Mouse (Mus musculus) retina, adult 2 months (tissue): ENCODE measurements around the gene Prrc2a.

Source experiments
- DNase-seq: peaks from one replicate; pipeline ENCODE4 v3.0.0-alpha.2; 2012; ENCODE audit warnings: low read depth, low spot score

Prrc2a gene

DNA sequence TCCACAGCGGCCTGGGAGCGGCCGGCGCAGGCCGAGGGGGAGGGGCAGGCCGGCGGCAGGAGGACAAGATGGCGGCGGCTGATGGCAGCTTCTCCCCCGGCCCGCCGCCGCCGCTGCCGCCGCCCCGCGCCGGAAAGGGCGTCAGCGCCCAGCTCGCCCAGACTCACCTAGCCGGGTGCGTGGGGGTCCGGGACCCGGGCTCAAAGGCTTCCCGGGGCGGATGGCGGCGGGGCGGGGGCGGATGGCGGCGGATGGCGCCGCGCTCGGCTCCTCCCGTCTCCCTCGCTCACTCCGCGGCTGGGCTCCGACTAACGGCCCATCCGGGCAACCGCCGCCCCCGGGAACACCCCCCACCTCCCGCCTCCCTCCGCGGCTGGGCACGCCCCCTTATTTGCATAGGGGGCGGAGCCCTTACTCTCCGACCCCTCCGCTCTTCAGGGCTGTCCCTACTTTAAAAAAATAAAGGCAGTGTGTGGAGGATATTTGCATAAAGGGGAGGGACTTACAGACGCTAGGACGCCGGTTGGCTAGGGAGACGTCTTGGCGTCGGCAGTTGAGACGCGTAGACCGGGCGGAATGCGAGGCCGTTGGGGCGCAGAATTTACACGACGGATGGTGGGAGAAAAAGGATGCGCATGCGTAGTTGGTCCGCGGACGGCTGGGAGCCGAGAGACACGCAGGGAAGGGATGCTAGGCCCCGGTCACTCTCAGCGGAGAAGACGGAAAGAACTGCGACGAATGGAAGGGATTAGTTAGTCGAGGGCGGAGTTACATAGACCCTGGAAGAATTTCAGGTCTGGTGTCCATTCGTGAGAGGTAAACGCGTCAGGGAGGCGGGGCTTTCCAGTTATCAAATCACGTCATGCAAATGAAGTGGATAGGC is at the start of gene Prrc2a:
TSS of gene Prrc2a (minus strand) at position 330 of the 883 bp plus-strand sequence.
- DNase-seq: peak; percentile 98

DNA sequence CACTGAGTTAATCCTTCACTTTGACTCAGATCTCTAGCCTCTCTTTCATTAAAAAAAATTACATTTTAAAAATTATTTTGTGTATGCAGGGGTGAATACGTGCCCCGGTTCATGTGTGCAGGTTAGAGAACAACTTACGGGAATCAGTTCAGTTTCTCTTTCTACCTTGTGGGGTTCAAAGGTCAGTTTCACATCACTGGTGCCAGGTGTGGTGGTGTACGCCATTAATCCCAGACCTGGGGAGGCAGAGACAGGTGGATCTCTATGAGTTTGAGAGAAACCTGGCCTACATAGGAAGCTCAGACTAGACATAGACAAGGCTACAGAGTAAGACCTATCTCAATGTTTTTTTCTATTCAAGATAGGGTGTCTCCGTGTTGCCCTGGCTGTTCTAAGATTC is 48.4 kb upstream of the Prrc2a start:
- no peak for DNase-seq

DNA sequence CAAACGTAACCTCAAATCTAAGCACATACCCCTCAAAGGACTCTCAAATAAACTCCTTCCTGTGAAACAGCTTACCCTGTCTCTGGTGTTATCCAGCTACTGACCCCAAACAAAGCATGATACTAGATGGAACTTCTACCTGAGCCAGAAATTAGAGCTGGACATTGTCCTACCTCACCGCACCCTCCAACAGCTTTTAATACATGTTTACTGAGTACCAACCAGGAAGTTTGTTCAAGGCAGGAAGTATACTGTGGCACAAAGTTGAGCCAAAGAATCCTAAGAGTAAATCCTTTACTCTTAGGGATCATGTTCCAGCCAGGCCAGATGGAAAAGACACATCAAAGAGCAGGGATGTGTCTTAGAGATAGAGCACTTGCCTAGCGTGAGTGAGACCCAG is 45.9 kb upstream of the Prrc2a start:
- no peak for DNase-seq

DNA sequence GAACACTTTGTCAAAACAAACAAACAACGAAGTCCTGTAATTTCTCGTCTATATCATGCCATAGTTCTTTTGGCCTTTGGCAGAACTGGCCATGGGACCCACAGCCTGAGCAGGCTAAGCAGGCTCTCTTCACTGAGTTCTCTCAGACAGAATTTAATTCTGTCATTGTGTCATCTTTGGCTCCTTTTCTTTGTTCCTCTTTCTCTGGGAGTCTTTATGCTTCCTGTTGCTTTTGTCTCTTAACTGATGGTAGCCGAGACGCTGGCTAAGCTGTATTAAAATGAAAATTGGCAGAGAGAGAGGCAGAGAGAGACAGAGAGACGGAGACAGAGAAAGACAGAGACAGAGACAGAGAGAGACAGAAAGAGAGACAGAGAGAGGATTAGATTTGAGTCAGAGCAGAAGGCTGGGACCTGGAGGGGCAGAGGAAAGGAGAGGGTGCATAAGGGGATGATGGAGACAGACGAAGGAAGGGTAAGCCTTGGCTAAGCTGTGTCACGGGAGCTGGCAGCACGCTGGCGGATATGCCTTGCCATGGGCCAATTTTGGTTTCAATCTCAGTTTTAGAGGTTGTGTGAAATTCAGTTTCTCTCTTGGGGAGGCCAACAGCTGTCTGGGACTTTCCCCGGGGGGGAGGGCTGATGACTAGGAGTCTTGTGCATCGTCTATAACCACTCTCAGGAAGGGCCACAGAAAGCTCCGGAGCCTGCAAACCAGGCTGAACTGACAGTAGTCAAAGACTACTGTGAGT is 45.3 kb upstream of the Prrc2a start:
- no peak for DNase-seq

DNA sequence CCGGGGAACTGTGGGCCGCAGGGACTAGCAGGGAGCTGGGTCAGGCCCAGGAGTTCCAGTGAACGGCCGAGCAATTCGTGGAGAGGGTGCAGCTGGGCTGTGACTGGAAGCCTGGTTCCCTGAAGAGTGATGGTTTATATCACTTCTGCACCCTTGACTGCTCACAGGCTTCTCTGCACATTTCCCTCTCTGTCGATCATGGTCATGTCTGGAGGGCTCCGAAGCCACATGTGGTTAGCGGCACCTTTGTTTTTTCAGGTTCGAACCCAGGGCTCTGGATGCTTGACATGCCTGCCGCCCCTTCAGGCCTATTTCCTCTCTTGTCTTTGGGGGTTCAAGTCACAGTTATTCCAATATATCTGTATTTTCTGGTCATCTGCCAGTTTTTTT is 40.7 kb upstream of the Prrc2a start:
- DNase-seq: no peak

DNA sequence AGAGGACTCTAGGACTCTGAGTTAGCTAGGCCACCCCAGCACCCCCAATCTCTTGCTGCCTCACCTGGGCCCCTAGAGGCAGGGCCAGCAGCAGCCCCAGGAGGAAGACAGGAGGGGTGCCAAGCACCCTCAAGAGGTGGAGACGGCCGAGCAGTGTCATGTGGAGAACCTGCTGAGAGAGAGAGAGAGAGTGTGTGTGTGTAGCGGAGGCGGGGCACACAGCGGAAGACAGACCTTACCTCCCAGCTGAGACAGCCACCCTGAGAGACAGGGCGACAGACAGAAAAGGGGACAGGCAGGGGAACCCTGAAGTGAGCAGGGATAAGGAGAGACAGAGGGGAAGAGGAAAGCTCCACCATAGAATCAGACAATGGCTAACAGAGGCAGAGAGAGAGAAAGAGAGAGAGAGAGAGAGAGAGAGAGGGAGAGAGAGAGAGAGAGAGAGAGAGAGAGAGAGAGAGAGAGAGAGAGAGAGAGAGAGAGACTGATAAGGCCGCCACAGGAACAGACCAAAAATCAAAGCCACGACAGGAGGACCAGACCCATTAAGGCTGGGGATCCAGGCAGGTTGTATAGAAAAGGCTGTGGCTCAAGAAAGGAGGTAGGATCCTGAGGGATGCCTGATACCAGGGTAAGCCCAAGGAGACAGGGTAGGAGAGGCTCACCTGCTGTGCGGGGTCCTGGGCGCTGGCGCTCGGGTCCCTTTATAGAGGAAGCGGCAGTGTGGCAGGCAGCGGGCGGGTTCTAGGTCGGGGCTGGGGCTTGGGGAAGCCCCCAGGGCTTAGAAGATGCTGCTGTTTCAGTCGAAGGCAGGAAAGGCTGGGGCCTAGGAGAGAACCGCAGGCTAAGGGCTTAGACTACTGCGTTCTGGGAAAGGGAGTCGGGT is 40.0 kb upstream of the Prrc2a start, which contains the start of gene Lta:
TSS of gene Lta (minus strand) at position 858 of the 886 bp plus-strand sequence.
- DNase-seq: no peak

DNA sequence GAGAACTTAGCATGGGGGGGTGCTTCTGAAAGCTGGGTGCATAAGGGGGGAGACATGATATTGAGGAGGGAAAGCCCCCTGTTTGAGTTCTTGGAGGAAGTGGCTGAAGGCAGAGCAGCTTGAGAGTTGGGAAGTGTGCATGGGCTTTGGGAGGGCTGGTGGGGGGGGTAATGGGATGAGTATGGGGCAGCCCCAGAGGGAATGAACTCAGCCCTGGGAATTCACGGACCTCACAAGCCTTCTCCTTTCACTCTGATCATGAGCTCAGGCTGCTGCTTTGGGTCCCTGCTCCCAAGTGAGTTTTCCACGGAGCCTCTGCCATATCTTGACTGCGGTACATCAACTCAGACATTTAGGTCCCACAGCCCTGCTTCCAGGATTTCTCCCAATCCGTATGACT is 37.7 kb upstream of the Prrc2a start:
- DNase-seq: no peak

DNA sequence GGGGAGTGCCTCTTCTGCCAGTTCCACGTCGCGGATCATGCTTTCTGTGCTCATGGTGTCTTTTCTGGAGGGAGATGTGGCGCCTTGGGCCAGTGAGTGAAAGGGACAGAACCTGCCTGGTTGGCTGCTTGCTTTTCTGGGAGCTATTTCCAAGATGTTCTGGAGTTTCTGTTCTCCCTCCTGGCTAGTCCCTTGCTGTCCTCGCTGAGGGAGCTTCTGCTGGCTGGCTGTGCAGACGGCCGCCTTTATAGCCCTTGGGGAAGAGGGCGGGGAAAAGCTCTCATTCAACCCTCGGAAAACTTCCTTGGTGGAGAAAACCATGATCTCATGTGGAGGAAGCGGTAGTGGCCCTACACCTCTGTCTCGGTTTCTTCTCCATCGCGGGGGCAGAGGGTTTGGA is 37.1 kb upstream of the Prrc2a start, which contains the start of gene Tnf:
TSS of gene Tnf (minus strand) at position 221 of the 400 bp plus-strand sequence.
- DNase-seq: no peak

DNA sequence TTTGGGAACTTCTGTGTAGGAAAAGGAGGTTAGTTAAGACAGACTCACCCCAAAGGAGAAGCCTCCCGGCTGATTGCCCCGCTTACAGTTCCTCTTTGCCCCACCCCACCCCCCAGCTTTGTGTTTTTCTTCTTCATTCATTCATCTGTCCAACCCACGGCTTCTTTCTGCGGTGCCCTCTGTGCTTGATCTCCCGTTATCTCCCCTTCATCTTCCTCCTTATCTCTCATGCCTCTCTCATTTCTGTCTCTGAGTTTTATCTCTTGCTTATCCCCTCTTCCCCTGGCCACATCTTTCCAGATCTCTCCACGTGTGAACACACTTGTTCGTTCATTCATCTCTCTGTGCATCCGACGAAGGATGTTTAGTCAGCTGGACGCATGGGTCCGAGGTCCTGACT is 36.4 kb upstream of the Prrc2a start:
- no peak for DNase-seq

DNA sequence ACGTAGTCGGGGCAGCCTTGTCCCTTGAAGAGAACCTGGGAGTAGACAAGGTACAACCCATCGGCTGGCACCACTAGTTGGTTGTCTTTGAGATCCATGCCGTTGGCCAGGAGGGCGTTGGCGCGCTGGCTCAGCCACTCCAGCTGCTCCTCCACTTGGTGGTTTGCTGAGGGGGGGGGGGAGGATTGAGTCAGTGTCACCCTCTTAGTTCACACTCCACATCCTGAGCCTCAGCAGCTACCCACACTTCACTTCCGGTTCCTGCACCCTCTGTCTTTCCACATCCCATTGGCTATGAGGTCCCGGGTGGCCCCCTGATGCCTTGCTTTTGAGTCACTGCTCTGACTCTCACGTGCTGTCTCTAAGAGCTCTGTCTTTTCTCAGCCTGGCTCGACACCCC is 35.7 kb upstream of the Prrc2a start:
- DNase-seq: no peak

DNA sequence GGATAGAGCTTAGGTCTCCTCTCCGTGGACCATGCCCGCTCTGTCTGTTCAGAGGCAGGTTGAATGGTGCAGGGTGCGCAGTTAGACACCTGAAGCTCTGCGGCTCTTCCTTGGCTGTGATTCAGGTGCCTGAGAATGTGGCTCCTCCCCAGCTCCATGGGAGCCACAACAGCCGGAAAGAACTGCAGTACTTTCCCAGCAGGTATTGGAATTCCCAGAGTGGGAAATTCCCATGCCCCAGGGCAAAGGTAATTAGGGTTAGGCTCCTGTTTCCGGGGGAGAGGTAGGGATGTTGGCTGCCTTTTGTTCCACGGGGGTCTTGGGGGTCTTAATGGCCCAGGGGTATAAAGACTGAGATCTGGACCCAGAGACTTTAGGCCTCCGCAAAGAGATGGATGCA is 34.2 kb upstream of the Prrc2a start:
- no peak for DNase-seq

DNA sequence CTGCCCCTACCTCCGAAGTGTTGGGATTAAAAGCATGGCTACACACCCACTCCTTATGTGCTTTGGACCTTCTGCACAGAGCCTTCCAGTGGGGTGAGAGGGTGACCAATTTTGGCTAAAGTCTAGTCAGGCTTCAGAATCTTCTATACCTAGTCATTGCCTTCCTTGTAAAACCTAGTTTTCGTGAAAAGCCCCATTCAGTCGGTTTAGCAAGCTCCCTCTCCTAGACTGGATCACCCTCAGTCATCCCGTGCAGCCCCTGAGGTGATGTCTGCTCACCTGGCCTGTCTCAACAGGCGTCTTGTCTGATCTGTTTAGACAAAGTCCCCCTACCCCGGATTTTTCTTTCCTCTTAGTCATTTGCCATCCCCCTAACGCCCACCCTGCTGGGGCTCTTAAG is 33.3 kb upstream of the Prrc2a start:
- DNase-seq: no peak

DNA sequence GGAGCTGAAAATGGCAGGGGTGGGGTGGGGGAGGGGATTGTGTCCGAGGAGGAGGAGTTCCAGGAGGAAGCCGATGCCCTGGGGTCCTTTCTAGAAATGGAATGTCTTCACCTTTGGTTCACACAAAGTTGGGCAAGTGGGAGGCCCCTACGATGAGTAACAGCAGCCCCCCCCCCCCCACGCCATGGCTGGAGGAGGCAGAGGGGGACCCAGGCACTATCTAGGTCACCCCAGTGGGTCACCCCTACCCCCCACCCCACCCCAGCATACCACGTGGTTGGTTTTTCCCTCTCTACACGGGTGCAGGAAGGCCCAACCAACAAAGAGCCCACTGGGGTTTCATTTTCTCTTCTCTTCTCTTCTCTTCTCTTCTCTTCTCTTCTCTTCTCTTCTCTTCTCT is 32.4 kb upstream of the Prrc2a start:
- DNase-seq: no peak

DNA sequence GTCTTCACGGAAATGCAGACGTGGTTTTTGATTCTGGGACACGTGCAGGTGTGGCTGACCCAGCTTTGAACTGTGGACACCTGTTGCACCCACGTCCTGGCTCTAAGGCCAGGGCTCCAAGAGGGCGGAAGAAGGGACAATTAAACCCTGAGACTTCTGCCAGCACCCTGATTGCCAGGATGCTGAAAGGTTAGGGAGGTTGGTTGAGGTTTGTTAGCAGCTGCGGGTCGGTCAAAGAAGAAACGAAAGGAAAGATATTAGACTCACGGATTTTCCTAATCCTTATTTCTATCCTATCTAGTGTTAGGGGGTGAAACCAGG is 31.6 kb upstream of the Prrc2a start:
- no peak for DNase-seq

DNA sequence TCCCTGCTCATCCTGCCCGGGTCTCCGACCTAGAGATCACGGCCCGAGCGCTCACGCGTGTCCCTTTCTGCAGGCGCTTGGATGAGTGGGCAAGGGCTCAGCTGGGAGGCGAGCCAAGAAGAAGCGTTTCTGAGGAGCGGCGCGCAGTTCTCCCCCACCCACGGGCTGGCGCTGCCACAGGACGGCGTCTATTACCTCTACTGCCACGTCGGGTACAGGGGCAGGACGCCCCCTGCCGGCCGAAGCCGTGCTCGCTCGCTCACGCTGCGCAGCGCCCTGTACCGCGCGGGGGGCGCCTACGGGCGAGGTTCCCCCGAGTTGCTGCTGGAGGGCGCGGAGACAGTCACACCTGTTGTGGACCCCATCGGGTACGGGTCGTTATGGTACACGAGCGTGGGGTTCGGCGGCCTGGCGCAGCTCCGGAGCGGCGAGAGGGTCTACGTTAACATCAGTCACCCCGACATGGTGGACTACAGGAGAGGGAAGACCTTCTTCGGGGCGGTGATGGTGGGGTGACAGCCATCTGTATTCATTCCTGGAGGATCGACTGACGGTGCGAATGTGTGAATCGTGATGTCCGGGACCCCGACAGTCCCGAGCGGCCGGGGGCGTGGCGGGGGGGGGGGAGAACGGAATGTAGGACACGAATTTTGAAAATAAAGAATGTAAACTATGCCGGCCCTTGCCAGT is 31.1 kb upstream of the Prrc2a start:
- no peak for DNase-seq

DNA sequence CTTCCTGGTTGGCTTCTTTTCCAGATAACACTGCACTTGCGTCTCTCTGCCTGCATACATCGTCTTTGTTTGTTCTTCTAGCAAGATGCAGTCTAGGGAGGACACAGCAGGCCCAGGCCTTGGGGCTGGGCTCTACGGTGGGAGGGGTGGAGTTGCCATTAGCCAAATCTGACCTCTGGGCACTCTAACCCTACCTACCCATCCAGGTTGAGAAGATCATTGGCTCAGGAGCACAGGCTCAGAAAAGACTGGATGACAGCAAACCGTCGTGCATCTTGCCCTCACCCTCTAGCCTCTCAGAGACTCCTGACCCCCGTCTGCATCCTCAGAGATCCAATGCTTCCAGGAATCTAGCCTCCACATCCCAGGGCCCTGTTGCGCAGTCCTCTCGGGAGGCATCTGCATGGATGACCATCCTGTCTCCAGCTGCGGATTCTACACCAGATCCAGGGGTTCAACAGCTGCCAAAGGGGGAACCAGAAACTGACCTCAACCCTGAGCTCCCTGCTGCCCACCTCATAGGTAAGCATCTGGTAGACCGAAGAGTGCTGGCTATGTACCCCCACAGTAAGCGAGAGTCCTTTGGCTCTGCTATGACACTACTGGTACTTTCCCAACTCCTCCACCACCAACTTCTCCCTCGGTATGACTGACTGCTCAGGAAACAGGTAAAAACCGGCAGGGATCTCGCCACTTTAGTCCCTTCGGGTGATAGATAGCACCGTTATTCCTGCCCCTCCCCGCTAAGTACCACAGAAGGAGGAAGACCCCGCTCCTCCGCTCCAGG is 30.3 kb upstream of the Prrc2a start:
- no peak for DNase-seq

DNA sequence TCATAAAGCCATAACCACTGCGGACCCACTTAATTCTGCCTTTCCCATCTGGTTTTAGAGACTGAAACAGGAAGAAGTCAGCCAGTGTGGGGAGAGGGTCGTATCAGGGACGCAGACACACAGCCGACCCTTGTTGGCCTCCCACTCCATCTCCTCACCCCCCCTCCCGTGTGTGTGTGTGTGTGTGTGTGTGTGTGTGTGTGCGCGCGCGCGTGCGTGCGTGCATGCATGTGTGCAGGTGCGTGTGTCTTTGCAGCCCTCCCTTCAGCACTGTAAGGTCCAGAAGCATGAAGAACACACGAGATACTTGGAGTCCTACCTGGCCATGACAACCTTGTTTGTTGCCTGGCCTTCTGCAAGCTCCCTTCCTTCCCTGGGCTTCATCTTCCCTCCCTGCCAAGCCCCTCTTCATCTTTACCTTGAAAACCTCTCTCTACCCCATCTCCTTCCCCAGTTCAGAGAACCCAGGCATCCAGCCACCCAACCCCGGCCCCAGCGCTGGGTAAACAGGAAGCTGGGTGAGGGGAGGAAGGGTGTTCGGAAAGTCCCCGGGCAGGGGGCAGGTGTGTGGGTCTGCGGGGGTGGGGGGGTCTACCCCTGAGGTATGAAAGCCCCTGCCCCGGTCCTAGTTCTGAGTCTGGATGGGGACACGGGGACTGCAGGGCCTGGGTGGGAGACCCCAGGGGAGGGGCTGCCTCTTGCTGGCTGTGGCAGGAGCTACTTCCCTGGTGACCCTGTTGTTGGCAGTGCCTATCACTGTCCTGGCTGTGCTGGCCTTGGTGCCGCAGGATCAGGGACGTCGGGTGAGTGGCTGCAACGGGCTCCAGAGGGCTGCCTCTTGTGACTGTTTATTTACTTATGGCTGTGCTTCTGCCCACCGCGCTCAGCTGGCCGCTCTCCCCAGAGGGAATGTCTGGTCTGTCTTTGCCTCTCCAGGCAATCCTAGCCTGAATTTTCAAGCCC is 29.5 kb upstream of the Prrc2a start, which contains the start of gene Ltb:
TSS of gene Ltb (plus strand) at position 559 of the 963 bp plus-strand sequence.
- DNase-seq: no peak

DNA sequence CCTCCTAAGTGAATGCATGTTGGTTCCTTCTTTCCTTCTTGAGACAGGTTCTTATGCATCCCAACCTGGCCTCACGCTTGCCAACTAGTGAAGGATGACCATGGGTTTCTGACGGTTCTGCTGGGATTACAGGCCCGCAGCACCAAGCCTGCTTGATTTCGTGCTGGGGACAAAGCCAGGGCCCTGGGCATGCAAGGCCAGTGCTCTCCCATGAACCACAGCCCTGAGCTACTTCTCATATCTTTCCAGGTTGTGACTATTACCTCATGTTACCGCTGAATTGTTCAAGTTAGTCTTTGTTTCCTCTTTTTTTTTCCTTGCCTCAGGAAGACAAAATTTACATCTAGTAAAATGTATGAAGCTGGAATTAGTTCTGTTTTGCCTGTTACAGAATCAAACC is 28.2 kb upstream of the Prrc2a start:
- DNase-seq: no peak

DNA sequence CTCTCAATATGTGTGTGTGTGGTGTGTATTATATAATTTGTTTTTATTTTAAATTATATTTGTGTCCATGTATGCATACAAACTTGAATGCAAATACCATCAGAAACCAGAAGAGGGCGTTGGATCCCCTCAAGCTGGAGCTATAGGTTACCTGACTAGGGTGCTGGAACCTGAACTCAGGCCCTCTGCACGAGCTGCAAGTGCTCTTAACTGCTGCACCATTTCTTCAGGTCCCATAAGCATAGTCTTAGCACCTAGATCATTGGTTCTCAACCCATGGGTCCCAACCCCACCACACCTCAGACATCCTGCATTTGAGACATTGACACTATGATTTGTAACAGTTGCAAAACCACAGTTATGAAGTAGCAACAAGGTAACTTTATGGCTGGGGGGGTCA is 27.0 kb upstream of the Prrc2a start:
- DNase-seq: no peak
